Mouse (Mus musculus) CD4-positive helper T cell, adult 2 months (primary cell): ENCODE data around the gene Gng3.
"Not testable (repeated sequence)": the region's sequence is repeated elsewhere in the genome, so short reads cannot be mapped to it uniquely, and the experiment has no call there.

ENCODE experiments used
- DNase-seq: peaks from one replicate; pipeline ENCODE4 v3.0.0-alpha.2; 2012; ENCODE audit warnings: low read depth, missing footprints, low spot score

The Gng3 gene

DNA sequence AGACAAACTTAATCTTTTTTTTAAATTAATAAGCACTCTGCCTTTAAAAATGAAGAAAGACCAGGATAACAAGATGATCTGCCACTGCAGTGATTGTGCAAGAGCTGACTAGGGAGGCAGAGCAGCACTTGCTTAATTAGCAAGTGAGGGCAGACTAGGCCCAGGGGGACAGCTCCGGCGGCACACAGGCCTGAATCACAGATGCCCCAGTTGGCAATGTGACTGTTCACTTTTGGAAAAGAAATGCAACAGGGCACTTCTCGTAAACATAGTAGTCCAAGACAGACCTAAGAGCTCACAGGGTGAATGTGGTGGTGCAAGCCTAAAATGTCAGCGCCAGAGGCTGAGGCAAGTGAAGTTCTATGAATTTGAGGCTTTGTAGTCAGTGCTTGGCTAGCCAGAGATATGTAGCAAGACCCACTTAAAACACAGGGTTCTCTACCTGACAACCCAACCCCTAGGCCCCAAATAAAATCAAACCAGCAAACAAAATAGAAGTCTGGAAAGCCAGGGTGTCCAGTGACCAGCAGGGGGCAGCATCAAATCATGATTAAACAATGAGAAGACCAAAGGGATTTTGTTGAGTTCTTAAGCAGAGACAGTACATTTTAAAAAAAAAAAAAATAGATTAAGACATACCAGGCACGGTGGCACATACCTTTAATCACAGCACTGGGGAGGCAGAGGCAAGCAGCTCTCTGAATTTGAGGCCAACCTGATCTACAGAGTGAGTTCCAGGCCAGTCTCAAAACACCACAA is 5.6 kb upstream of the Gng3 start:
- DNase-seq, result peak; percentile 80

DNA sequence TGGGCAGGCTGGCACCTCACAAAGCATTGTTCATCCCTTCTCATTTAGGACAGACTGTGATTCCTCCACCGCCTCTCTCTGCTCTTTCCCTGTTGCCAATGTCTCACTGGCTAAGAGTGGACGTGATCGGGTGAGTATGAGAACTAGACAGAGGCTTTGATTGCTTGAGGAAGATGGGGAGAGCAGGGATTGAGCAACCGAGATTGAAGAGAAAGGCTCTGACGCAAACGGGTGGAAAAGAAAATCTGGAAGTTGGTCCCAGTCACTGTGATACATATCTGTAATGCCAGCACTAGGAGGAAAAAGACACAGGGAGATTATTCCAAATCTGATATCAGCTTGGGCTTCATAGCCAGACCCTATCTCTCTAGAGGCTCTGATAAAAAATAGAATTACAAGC is 4.0 kb upstream of the Gng3 start:
- no peak for DNase-seq

- no peak for DNase-seq
These were observed 2.0 kb upstream of the Gng3 start for GRCm38 (mm10) chr19:8841012-8841411.

- DNase-seq, result peak; percentile 66
These were observed 1.2 kb upstream of the Gng3 start for GRCm38 (mm10) chr19:8839908-8840791.

- DNase-seq, result peak; percentile 36
These were observed 808 bp downstream of the Gng3 start for GRCm38 (mm10) chr19:8838041-8838730.

DNA sequence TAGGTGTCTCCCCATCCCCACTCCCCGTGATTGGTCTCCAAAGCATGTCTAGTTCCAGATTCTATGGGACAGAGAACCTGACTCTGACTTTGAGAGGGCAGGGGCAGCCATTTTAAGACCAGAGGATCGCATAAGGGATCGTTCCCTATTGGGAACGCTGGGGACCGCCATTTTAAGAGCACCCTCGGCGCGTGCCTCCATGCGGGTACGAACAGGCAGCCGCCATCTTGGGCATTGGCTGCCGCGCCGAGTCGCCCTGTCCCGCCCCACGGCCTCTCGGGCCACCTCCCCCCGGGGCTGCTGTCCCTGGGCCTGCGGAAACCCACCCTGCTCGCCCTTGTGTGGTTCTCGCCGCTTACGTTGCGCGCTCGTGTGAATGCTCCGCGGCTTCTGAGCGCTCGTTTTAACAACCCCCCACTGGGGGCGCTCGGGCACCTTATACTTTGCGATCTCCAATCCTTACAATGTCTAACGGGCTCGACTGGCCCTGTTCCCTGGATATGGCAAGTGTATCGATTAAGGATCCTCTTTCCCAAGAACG is 1.7 kb downstream of the Gng3 start, which contains the start of gene Bscl2:
Gene Bscl2 (plus strand): TSS at position 217 of the 541 bp plus-strand sequence.
- DNase-seq, result peak; percentile 88

GRCm38 (mm10) chr19:8836327-8836726 is 2.7 kb downstream of the Gng3 start:
- not testable (repeated sequence) for DNase-seq

DNA sequence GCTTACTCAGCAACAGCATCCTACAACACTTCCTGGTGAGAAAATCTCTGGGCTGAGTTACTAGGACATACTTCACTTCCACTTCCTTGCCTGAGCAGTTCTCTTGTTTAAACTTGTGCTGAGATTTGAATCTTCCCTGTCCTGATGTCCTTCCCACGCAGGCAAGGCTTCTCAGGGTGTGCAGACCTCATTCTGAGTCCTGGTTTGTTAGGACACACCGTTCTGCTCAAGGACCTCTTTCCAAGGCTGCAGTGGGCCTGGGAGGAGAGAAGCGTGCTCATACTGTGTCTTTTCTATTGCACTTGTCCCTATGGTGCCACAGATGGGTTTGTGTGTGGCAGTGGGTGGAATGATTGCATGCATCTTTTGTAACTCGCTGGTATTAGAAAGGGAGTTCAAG is 6.0 kb downstream of the Gng3 start:
- DNase-seq, result no peak

- no peak for DNase-seq
These were observed 7.7 kb downstream of the Gng3 start for GRCm38 (mm10) chr19:8831262-8831661.

DNA sequence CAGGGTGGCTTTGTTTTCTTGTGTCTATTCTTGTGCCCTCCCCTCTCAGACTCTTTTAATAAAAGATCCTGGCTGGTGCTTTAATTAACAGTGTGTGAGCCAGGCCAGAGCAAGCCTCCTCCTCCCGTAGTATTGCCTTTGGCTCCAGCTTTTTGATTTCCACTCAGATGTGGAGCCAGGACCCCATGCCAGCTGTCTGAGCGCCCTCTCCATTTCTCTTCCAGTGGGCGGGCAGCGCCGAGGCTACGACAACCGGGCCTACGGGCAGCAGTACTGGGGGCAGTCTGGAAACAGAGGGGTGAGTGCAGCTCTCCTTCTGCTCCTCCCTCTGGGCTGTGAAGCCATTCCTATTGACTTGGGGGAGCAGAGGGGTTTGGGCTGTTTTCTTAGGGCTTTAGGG is 8.3 kb downstream of the Gng3 start:
- no peak for DNase-seq

DNA sequence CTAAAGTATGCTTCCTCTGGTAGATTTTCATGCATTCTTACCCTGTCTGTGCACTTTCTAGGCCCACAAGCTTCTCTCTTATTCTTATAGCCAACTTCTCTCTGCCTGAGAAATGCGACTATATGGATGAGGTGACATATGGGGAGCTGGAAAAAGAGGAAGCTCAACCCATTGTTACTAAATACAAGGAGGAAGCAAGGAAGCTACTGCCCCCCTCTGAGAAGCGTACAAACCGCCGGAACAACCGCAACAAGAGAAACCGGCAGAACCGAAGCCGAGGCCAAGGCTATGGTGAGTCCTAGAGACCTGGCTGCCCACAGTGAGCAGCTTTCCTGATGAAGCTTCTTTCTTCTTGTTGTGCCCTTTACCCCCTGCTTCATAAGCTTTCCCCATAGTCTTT is 9.3 kb downstream of the Gng3 start, which contains the start of gene AC129217.1:
Gene AC129217.1 (plus strand): TSS at position 114 of the 400 bp plus-strand sequence.
- DNase-seq, result no peak

GRCm38 (mm10) chr19:8822696-8823095 is 16.3 kb downstream of the Gng3 start:
- DNase-seq, result no peak

- DNase-seq, result no peak
These were observed 17.8 kb downstream of the Gng3 start for GRCm38 (mm10) chr19:8821146-8821545.

- DNase-seq, result no peak
These were observed 18.5 kb downstream of the Gng3 start for GRCm38 (mm10) chr19:8820424-8820956.

GRCm38 (mm10) chr19:8819596-8820423 is 19.2 kb downstream of the Gng3 start, which contains the start of gene Hnrnpul2:
Hnrnpul2 (plus strand) TSS chr19:8820010.
- DNase-seq, result peak; percentile 100

DNA sequence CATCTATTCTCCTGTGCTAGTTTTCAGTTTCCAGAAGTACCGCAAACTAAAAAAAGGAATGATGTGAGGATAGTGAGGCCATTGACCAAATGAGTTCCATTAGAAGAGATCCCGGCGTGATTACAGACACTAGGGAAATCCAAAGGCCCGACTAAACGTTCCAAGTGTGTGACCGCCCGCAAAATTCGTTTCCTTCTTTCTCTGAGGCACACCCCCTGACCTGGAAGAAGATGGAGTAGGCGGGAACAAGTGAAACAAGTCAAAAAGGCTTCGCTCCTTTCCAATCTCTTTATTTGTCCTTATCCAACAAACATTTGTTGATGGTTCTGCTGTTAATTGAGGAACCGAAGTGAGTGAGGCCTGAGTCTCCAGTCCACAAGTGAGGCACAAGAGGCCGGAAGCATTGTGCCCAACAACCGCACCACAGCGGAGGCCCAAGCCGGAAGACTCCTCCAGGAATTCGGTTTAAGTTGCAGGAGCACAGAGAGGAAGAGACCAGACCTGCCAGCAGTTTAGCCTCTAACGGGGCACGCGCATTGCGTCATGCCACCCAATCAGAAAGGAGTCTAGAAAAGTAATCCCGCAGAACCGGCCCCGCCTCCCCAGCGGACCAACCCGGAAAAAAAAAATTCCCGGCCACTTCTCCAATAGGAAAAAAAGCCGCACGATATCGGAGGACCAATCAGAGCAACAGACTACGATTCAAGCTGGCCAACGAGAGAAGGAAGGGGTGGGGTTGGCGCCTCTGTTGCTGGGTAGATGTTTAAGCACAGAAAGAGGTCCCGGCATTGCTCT is 20.0 kb downstream of the Gng3 start, which contains the start of gene Ttc9c:
Gene Ttc9c (minus strand): TSS at position 533 of the 795 bp plus-strand sequence.
- DNase-seq, result peak; percentile 97

- DNase-seq, result no peak
These were observed 20.6 kb downstream of the Gng3 start for GRCm38 (mm10) chr19:8818301-8818798.

GRCm38 (mm10) chr19:8817001-8817400 is 22.0 kb downstream of the Gng3 start:
- no peak for DNase-seq

DNA sequence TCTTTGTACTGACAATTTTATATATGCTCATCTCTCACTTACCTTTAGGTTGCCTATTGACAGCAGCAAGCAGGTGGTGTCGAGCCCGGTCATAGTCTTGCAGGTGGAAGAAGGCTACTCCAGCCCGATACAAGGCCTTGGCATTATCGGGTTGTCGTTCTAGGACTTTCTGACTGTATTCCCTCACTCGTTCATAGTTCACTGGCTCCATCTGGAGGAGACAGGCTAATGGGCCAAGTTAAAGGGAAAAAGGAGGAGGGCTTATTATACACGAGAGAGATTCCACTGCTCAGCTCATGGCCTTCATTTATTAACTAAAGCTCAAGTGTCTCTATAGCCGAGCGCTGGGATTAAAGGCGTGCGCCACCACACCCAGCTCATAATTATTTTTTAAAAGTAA is 23.2 kb downstream of the Gng3 start:
- no peak for DNase-seq
